Mouse (Mus musculus) spleen, postnatal 36 days (tissue): ENCODE results near the gene Nedd4.

Experiments used
- DNase-seq, 2 experiments: peaks; one replicate each; pipeline ENCODE4 v3.0.0; 2022; ENCODE audit warnings: low spot score in 2 of 2, mixed read lengths in 1 of 2

Gene Nedd4

GRCm38 (mm10) chr9:72791213-72791582, 129.1 kb downstream of the Nedd4 start:
- DNase-seq: no peak

GRCm38 (mm10) chr9:72791681-72792080, 129.5 kb downstream of the Nedd4 start:
- DNase-seq: peak; percentile 29 to 51

- DNase-seq: no peak
Measured at GRCm38 (mm10) chr9:72795243-72795642, 133.1 kb downstream of the Nedd4 start.

- DNase-seq: peak in 1 of 2 experiments; percentile 15
Measured at GRCm38 (mm10) chr9:72797136-72797621, 135.0 kb downstream of the Nedd4 start.
